Mouse (Mus musculus): ENCODE data around the gene Naaladl2. TPM values are rescaled to one million over a fixed set of nuclear protein-coding genes. Genes with fewer than 3 reads are reported as not detected.
A peak's percentile ranks its signal among the peaks of the same experiment; 100 is the strongest.

Gene Naaladl2
- polyA plus RNA-seq, 1 experiment from 2014 or later = 2.8 TPM

GRCm38 (mm10) chr3:24391737-24392136, 752.3 kb downstream of the Naaladl2 start:
- H3K27me3 ChIP-seq (replicated peaks; ENCODE audit: control insufficient read depth, insufficient read depth, low read length) = no peaks in the 10 kb centered on the region
- no peaks in the 10 kb centered on the region for H3K9me3 ChIP-seq (ENCODE audit: control insufficient read depth)
- no peak overlapping the region for H3K4me3 ChIP-seq (ENCODE audit: low read depth, low read length)
- H3K9ac ChIP-seq (ENCODE audit: low read depth, low read length) = no peak overlapping the region
- H3K36me3 ChIP-seq (ENCODE audit: control insufficient read depth, insufficient read depth) = no peaks in the 10 kb centered on the region
- TF ChIP-seq CTCF (IDR thresholded peaks at IDR 0.05; ENCODE audit: low read depth) = no peak
- H3K4me2 ChIP-seq (replicated peaks; ENCODE audit: low read depth) = no peak overlapping the region
- H3K4me1 ChIP-seq (replicated peaks; ENCODE audit: control insufficient read depth, insufficient read depth, low read length) = no peaks in the 10 kb centered on the region
- H3K27ac ChIP-seq (ENCODE audit: low read depth, low read length) = no peak overlapping the region
- no peak for ATAC-seq

DNA sequence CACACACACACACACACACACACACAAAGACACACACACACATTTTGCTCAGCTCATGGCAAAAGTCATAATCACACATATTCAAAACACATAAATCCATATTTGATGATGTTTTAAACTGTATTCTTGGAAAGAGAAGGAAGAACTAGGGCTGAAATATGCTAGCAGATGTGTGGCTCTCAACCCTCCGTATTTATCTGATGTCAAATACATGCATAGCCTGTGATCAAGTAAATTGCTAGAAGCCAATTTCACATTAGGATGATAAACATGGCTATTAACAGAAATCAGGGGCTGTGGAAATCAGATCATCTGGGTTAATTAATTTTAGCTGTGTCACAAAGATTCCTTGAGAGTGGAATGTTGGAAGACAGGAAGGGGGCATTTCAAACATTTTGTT, 752.8 kb downstream of the Naaladl2 start:
- Histone ChIP-seq H3K27me3 (replicated peaks; ENCODE audit: control insufficient read depth, insufficient read depth, low read length) (no peaks in the 10 kb centered on the region), H3K9me3 (ENCODE audit: control insufficient read depth) (no peaks in the 10 kb centered on the region), H3K9ac (ENCODE audit: low read depth, low read length) (no peak overlapping the region), H3K27ac (ENCODE audit: low read depth, low read length) (no peak overlapping the region), H3K4me1 (replicated peaks; ENCODE audit: control insufficient read depth, insufficient read depth, low read length) (no peaks in the 10 kb centered on the region), H3K4me3 (ENCODE audit: low read depth, low read length) (no peak overlapping the region), H3K36me3 (ENCODE audit: control insufficient read depth, insufficient read depth) (no peaks in the 10 kb centered on the region), H3K4me2 (replicated peaks; ENCODE audit: low read depth) (no peak overlapping the region)
- no peak for TF ChIP-seq CTCF (IDR thresholded peaks at IDR 0.05; ENCODE audit: low read depth)
- 76% methylated on average over 1 of the region's 1 CpGs for WGBS
- no peak for ATAC-seq

GRCm38 (mm10) chr3:24355010-24355409, 789.1 kb downstream of the Naaladl2 start:
- Histone ChIP-seq H3K27me3 (replicated peaks; ENCODE audit: control insufficient read depth, insufficient read depth, low read length) (no peaks in the 10 kb centered on the region), H3K9me3 (ENCODE audit: control insufficient read depth) (no peaks in the 10 kb centered on the region), H3K9ac (ENCODE audit: low read depth, low read length) (no peak overlapping the region), H3K36me3 (ENCODE audit: control insufficient read depth, insufficient read depth) (no peaks in the 10 kb centered on the region), H3K4me1 (replicated peaks; ENCODE audit: control insufficient read depth, insufficient read depth, low read length) (no peaks in the 10 kb centered on the region), H3K27ac (ENCODE audit: low read depth, low read length) (no peak overlapping the region), H3K4me3 (ENCODE audit: low read depth, low read length) (no peak overlapping the region), H3K4me2 (replicated peaks; ENCODE audit: low read depth) (no peak overlapping the region)
- WGBS = 72% methylated on average over 2 of the region's 2 CpGs
- no peak for TF ChIP-seq CTCF (IDR thresholded peaks at IDR 0.05; ENCODE audit: low read depth)
- no peak for ATAC-seq

DNA sequence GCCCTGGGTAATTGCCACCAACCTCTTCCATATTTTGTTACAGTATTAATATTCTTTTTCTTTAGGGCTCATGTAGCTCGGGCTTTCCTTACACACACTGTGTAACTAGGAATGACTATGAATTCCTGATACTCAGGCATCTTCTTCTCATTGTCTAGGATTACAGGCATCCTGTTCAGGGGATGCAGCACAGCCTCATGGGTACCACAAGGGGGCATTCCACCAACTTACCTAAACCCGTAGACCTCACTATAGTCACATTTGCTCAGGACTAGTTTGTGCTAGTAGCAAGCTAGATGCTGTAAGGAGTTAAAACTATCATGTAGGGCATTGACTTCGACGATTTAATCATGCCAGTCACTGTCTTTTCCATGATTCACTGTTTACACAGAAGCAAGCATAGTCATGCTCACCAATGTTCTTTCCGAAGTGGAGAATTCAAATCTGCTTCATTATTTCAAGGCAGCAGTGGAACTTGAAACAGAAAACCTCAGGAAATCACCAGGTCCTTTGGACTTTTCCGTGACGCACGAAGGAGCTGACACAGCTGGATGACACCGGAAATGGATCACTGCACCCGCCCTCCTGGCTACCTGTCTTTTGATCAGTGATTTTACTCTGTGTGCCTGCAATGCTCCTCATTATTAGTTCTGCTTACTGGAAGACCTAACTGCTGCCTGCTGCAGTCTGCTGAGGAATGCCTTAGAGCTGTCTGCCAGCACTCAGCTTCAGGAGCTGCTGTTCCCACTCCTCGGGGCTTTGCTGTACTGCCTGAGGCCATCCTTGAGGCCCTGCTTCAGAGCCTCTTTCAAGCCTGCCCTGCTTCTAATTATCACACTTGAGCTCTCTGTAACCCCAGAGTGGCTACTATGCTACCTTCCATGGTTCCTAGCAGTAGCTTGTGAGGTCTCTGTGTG, 822.3 kb downstream of the Naaladl2 start:
- H3K4me3 ChIP-seq (ENCODE audit: low read depth, low read length) = no peak overlapping the region
- no peaks in the 10 kb centered on the region for H3K9me3 ChIP-seq (ENCODE audit: control insufficient read depth)
- H3K9ac ChIP-seq (ENCODE audit: low read depth, low read length) = no peak overlapping the region
- TF ChIP-seq CTCF (IDR thresholded peaks at IDR 0.05; ENCODE audit: low read depth) = peak; percentile 41
- ATAC-seq = no peak
- 80% methylated on average over 11 of the region's 11 CpGs for WGBS
- no peak overlapping the region for H3K27ac ChIP-seq (ENCODE audit: low read depth, low read length)
- no peaks in the 10 kb centered on the region for H3K27me3 ChIP-seq (replicated peaks; ENCODE audit: control insufficient read depth, insufficient read depth, low read length)
- H3K4me2 ChIP-seq (replicated peaks; ENCODE audit: low read depth) = no peak overlapping the region
- no peaks in the 10 kb centered on the region for H3K4me1 ChIP-seq (replicated peaks; ENCODE audit: control insufficient read depth, insufficient read depth, low read length)
- no peaks in the 10 kb centered on the region for H3K36me3 ChIP-seq (ENCODE audit: control insufficient read depth, insufficient read depth)

DNA sequence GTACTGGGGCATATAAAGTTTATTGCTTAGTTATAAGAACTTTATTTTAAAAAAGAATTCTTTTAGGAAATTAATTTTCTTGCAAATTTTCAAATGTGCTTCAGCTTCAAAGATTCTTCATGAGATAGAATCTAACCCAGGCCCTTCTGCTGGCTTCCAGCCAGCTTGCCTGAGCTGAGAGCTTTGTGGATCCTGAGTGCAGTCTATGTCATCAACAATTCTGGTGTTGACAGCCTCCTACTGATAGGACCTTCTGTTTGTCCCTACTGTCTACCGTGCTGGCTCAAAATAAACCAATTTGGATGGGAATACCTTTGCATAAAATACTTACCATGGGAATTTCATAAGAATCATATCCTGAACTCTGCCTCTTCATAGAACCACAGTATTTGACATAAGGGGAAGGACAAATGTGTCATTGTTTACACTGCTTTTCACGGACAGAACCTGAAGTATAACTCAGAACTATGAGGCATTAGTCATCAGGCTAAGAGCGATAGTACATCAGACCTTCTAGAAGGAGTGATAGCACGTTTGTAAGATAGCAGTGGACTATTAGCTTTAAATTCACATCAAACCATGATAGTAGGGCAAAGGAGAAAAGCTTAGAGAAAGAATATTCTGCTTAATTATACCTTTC, 829.3 kb downstream of the Naaladl2 start:
- no peak for TF ChIP-seq CTCF (IDR thresholded peaks at IDR 0.05; ENCODE audit: low read depth)
- no peak overlapping the region for H3K4me2 ChIP-seq (replicated peaks; ENCODE audit: low read depth)
- 48% methylated on average over 4 of the region's 4 CpGs for WGBS
- no peaks in the 10 kb centered on the region for H3K9me3 ChIP-seq (ENCODE audit: control insufficient read depth)
- no peaks in the 10 kb centered on the region for H3K4me1 ChIP-seq (replicated peaks; ENCODE audit: control insufficient read depth, insufficient read depth, low read length)
- no peak for ATAC-seq
- H3K36me3 ChIP-seq (ENCODE audit: control insufficient read depth, insufficient read depth) = no peaks in the 10 kb centered on the region
- H3K27me3 ChIP-seq (replicated peaks; ENCODE audit: control insufficient read depth, insufficient read depth, low read length) = no peaks in the 10 kb centered on the region
- no peak overlapping the region for H3K4me3 ChIP-seq (ENCODE audit: low read depth, low read length)
- no peak overlapping the region for H3K9ac ChIP-seq (ENCODE audit: low read depth, low read length)
- no peak overlapping the region for H3K27ac ChIP-seq (ENCODE audit: low read depth, low read length)

- TF ChIP-seq CTCF (IDR thresholded peaks at IDR 0.05; ENCODE audit: low read depth) = no peak
- no peak overlapping the region for H3K4me2 ChIP-seq (replicated peaks; ENCODE audit: low read depth)
- no peak overlapping the region for H3K27ac ChIP-seq (ENCODE audit: low read depth, low read length)
- 83% methylated on average over 2 of the region's 2 CpGs for WGBS
- no peak overlapping the region for H3K9ac ChIP-seq (ENCODE audit: low read depth, low read length)
- ATAC-seq = no peak
- no peaks in the 10 kb centered on the region for H3K9me3 ChIP-seq (ENCODE audit: control insufficient read depth)
- no peaks in the 10 kb centered on the region for H3K36me3 ChIP-seq (ENCODE audit: control insufficient read depth, insufficient read depth)
- H3K27me3 ChIP-seq (replicated peaks; ENCODE audit: control insufficient read depth, insufficient read depth, low read length) = no peaks in the 10 kb centered on the region
- H3K4me1 ChIP-seq (replicated peaks; ENCODE audit: control insufficient read depth, insufficient read depth, low read length) = no peaks in the 10 kb centered on the region
- H3K4me3 ChIP-seq (ENCODE audit: low read depth, low read length) = no peak overlapping the region
These were observed 918.6 kb downstream of the Naaladl2 start for GRCm38 (mm10) chr3:24225418-24225817.

Measured in intestine, postnatal 0 days (tissue).